Mouse (Mus musculus) olfactory bulb, adult 2 months (tissue): Measurements from ENCODE around the gene Setd1b.

ENCODE experiments used
- CTCF ChIP-seq: fragments of 200-500 bp; IDR thresholded peaks from 2 replicates; pipeline ENCODE4 v1.5.1; 2012; ENCODE audit warnings: low read depth, mild to moderate bottlenecking, low read length, moderate library complexity; ENCODE audit not compliant: insufficient read depth
- POLR2A ChIP-seq: fragments of 200-500 bp; IDR thresholded peaks from 2 replicates; pipeline ENCODE4 v1.6.1; 2012; ENCODE audit warnings: mild to moderate bottlenecking, low read depth, low read length, moderate library complexity; ENCODE audit not compliant: insufficient read depth

DNA sequence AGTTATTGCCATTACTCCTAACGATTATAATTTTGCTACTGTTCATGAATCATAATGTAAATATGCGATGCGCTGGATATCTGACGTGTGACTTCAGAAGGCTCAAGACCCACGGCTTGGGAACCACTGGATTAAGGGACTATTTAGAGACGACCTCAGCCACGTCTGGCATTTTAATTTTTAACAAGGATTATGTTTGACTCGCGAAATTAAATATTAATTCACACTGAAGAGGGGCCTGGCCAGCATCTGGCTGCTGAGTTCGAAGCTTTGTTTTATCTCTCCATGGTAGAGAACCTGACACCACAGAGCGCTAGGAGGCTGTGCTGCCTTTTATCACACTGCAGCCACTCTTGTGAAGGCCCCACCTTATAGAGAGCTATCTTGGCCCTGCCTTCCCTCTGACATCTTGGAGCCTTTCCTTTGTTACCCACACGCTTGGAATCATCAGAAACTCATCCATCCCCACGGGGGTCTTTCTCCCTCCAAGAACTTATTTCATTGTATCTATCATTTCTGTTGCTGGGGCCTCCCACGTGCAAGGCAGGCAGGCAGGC, 48.8 kb upstream of the Setd1b start:
- TF ChIP-seq CTCF = no peak
- no peak for TF ChIP-seq POLR2A
